Mouse (Mus musculus) lung, adult 18-20 months (tissue): ENCODE results near the gene Stxbp1.
A peak's percentile ranks its signal among the peaks of the same experiment; 100 is the strongest.

Source experiments
- DNase-seq, 2 experiments: peaks; one replicate each; pipeline ENCODE4 v3.0.0; 2022; ENCODE audit warnings: mixed read lengths in 2 of 2

The Stxbp1 gene

DNA sequence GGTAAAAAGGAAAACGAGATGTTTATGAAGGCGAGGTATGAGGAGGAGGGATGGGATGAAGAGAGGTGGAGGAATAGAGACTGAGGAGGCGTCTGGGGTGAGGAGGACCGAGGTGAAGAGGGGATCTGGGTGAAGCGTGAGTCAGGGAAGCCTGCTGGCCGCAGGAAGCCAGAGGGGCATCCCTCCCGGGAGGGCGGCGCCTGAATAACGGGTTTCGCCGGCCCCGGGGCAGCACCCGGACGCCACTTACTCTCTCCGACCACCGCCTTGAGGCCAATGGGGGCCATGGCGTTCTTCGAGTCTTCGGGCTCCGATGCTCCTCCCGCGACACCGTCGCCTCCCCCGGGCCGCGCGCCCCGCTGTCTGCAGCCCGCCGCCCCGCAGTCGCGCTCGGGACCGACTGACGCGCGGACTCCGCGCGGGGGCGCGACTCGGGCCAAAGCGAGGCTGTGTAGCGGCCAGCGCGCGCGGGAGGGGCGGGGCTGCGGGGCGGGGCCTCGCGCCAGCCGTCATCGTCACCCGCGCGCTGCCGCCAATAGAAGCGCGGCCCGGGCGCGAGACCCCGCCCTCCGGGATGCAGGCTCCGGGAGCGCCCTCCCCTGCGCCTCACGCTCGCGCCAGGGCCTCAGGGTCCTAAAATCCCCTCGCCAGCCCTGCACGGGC lies at the start of gene Stxbp1:
Stxbp1 (minus strand) TSS at position 441 of the 663 bp plus-strand sequence.
- DNase-seq, result peak; percentile 86 to 92

GRCm38 (mm10) chr2:32896507-32897147 lies 49.6 kb upstream of the Stxbp1 start:
- DNase-seq, result no peak

DNA sequence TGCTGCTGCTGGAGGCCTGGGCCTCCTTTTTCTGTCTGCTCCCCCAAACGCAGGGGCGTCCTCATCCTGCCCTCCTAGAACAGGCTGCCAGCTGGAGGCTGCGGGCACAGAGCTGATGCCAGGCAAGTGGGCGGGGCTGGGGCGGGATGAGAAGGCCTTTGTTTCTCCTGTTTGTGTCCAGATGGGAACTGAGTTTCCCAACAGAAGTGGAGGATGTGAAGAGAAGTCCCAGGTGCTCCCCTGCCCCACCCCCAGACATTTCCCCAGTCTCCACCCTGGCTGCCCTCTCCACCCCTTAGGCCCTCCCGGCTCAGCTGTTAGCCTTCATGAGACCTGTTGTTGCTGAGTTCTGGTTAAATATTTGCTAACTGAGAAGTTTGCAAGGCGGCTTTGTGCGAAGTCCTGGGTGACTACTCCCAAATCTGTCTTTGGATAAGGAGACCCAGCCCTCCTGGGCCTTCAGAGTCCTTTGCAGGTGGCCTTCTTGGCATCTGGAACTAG lies 48.6 kb upstream of the Stxbp1 start:
- peak; percentile 67 to 82 for DNase-seq

DNA sequence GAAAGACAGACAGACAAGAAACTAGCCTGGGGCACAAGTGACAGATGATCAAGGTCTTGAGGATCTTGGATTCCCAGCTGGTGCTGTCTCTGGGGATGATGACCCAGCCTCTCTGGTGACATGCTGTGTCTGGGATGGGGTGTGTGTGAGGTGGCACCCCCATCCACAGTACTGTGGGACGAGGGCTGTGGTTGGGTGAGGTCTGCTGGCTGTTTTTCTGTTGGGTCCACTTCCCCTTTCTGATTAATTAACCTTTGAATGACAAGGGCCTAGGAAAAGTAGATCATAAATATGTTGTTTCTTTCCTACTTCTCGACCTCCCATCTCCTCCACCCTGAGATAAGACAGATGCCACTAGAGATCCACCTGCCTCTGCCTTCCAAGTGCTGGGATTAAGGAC lies 47.1 kb upstream of the Stxbp1 start:
- DNase-seq, result no peak

DNA sequence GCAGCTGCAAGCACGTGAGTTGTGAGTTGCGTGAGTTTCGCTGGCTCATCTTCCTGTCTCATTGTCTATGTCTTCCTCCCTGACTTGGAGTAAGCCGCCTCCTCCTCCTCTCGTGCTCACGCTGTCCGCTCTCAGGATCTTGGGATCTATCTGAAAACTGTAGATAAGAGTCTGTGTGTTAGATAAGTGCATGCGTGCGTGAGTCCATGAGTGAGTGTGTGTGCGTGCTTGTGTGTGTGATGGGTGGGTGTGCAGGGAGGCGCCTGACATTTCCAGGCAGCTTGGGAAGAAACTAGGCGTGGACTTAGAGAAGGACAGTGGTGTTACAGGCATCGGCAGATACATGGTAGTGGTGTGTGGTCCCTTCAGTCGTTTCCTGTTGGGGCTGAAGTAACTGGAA lies 45.4 kb upstream of the Stxbp1 start:
- no peak for DNase-seq

DNA sequence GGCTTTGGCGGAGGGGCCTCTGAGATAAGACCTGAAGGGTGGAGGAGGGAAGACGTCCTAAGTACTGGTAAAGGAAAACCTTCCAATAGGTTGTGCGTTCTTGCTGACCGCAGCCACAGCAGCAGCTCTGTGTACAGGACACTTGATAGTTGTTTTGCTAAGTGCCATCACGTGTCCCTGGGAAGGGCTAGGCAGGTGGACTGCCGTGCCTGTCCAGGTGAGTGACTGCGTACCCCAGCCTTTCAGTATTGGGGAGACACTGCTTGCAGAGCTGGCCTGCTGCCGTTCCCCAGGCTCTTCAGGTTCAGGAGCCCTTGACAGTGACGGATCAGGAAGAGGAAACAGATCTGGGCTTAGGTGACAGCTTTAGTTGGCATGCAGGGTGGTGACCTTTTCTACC lies 44.2 kb upstream of the Stxbp1 start:
- DNase-seq, result peak; percentile 73 to 83

DNA sequence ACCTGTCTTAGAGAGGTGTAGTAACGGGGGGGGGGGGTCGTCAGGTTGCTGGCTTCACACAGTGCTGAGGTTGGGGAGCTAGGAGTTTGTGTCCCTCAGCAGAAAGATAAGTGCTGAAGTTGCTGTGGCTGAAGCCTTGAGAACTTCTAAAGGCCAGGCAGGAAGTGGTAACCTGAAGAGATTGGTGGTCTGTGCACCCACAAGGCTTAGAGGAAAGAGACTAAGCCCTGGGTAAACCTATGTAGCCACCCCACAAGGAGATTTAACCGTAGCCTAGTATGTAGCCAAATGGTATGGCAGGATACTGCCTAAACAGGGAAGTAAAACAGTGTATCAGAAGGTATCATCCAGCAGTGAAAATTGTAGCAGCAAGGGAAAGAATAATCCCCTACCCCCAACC lies 43.2 kb upstream of the Stxbp1 start:
- no peak for DNase-seq

DNA sequence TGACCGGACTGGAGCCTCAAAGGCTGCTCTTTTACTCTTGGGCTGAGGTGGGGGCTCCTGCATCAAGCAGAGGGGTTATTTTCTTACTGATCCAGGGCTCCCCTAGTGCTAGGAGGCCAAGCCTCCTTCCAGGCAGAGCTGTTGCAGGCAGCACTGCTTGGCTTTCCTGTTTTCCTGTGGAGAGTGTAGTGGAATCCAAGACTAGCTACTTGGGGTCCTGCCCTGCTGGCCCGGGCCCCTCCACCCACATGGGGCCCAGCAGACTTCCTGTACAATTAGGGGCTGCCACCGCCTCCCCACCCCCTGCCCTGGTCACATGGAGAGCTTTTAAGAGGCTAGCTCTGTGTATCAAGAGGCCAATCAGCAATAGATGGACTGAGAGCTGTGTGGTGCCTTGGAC lies 41.5 kb upstream of the Stxbp1 start:
- DNase-seq, result no peak

- DNase-seq, result no peak
Measured at GRCm38 (mm10) chr2:32888029-32888428, 41.0 kb upstream of the Stxbp1 start.

GRCm38 (mm10) chr2:32884745-32885144 lies 37.7 kb upstream of the Stxbp1 start:
- no peak for DNase-seq

GRCm38 (mm10) chr2:32882283-32883043 lies 35.4 kb upstream of the Stxbp1 start:
- peak; percentile 69 to 78 for DNase-seq

DNA sequence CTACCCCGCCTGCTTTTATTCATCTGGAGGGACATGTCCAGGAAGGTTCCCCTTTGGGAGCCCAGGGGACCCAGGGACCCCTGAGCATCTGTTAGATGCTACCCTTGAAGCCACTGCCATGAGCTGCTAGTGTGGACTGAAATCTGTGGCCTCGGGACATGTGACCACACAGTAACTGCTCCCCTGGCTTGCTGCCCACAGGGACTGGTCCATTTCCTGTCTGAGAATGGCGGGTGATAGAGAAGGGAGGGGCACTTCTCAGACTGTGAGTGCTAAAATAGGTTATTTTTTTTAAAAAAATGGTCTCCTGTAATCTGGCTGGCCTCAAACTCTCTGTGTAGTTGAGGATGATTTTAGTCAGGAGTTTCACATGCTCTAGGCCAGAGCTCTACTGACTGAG lies 34.7 kb upstream of the Stxbp1 start:
- peak; percentile 87 to 92 for DNase-seq

DNA sequence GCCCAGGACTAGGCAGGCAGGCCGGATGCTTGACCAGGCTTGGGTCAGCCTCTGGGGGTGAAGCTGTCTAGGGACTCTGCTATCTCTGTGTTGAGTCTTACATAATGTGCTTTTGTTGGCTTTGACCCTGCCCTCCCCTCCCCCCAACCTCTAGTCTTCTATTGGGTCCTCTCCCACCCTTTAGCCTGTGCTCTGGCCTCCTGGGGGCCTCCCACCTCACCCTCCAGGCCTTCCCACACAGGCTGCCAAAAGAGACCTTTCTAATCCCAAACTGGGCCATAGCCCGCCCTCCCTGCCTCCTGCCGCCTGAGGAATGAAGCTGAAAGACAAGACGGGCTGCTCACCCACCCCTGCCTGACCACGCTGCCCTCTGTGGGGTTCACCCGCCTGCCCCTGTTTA lies 34.0 kb upstream of the Stxbp1 start:
- DNase-seq, result no peak

- no peak for DNase-seq
Measured at GRCm38 (mm10) chr2:32879593-32879992, 32.5 kb upstream of the Stxbp1 start.

- DNase-seq, result peak; percentile 82 to 86
Measured at GRCm38 (mm10) chr2:32878396-32878795, 31.4 kb upstream of the Stxbp1 start.

GRCm38 (mm10) chr2:32877761-32878393 lies 30.8 kb upstream of the Stxbp1 start:
- DNase-seq, result peak; percentile 94 to 96

DNA sequence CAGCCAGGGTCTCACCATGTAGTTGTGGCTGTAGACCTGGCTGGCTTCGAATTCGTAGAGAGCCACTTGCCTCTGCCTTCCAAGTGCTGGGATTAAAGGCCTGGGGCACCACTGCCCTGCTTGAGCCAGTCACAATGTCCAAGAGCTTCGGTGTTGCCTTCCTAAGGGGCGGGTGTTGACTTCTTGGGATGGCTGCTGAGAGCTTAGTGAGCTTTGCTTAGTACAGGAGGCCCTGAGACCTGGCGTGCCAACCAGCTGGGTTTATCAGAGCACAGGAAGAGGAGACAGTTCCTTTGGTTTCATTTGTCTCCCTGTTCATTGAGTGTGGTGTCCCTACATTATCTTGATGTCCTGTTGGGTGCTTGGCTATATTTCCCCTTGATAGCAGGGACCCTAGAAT lies 30.3 kb upstream of the Stxbp1 start:
- peak in 1 of 2 experiments; percentile 56 for DNase-seq

DNA sequence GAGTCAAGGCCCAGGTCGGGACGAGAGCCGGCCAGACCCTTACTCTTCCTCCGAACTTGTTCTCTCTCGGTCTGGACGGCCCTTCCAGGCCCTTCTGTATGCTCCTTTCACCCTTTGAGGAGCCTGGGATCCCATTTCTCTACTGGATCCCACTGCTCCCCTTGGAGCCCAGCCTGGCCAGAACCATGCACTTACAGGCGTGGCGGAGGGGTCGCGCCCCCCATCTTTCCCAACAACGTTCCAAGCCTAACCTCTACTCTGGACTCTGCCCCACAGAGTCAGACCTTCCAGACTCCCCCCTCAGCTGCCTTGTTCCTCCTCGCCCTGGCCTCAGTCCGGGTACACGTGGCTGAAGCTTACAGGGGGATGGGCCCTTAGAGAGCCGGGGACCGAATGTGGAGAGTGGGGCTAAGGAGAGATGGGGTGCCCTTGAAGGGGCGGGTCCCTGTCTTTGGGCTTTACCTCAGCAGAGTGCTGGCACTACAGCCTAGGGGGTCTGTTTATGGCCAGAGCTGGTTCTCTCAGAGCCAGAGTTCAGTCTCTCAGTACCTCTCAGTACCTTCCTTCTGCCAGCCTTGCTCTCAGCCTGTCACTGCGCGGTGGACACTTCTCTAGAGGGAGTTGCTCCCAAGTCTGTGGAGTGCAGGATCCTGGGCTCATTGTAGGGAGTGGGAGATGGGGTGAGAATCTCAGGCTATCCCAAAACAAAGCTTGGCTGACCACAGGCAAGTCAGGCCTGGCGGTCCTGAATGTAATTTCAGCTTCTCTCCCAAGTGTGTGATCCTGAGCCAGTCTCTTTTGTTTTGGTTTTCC lies 29.7 kb upstream of the Stxbp1 start:
- DNase-seq, result no peak

DNA sequence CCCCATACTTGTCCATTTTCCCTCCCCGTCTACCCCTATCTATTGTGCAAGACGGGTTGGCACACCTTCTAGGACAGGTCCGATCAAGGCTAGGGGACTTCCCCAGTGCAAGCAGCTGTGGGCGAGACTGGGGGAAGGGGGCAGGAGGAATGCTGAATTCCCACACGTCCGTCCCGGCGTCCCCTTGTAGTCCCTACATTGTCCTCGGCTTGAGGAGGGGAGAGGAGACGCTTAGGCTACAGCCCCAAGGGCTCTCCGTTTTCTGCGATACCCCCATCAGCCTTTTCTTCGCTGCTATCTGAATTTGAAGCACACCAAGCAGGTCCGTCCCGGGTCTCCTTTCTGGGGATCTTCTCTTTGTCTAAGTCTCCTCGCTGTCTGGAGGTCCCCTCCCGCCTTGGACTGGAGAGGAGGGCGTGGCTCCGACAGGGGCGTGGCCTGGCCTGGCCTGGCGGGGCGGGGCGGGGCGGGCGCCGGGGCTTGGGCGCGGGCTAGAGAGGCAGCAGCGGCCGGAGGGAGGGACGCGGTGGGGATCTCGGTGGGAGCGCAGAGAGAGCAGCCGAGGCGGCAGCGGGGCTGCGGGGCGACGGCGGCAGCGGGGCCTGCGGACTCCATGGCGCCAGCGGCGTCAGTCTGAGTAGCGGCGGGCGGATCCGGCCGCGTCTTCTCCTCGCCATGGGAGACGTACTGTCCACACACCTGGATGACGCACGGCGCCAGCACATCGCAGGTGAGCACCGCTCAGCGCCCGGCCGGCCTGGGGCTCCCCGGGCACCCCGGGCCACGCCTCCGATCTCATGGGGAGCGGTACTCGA lies 28.8 kb upstream of the Stxbp1 start, which contains the start of gene Fam129b:
Fam129b (plus strand) TSS at position 440 of the 815 bp plus-strand sequence.
- DNase-seq, result peak; percentile 91 to 93

DNA sequence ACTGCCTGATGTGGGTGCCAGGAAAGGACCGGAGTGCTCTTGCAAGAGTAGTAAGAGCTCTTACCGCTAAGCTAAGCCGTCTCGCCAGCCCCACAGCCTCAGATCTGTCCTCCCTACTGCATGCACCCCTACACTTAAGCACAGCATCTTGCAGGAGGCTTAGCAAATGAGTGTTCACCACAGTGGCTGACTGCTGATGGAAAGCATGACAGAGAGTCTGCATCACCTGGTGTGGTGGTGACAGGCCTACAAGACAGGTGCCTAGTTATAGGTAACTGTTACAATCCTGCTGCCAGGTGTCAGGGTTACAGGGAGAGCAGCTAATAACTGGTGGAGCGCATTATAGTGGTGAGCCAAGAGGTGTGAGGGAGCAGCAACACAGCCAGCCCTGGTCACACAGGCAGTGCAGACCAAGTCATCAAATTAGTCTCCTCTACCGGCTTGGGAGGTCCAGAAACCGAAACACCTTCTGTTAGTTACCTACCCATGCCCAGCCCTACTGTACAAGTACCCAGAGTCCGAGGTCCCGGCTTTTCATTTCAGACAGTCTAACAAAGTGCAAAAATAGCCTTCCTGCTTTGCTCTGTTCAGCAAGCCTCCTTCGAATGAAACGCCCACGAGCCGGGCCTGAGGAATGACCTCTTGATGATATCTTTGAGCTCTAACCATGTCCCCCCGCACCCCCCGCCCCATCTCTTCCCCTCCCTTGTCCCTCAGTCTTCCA lies 28.1 kb upstream of the Stxbp1 start:
- peak; percentile 64 to 69 for DNase-seq

GRCm38 (mm10) chr2:32874070-32874469 lies 27.0 kb upstream of the Stxbp1 start:
- DNase-seq, result peak; percentile 29 to 62
